Mouse (Mus musculus) hindbrain, embryonic 11.5 days (tissue): Measurements from ENCODE around the gene Kantr. TPM values are rescaled to one million over a fixed set of nuclear protein-coding genes. Genes with fewer than 3 reads are reported as not detected.

ENCODE experiments used
- ATAC-seq: fragments of 200-750 bp; cut with Nextera tagmentation; 2 replicates; pipeline ENCODE4 v1.8.0; 2017; ENCODE audit warnings: mild to moderate bottlenecking, moderate TSS enrichment, moderate library complexity; ENCODE audit not compliant: low FRiP score
- DNase-seq: peaks from one replicate; pipeline ENCODE4 v3.0.0-alpha.2; 2015; ENCODE audit warnings: low spot score
- H3K27ac ChIP-seq: fragments of 300-500 bp; sonication (generic); 2 replicates; pipeline ENCODE4 v1.5.1; 2014; ENCODE audit warnings: mild to moderate bottlenecking, low read depth, low read length
- H3K27me3 ChIP-seq: fragments of 300-500 bp; sonication (generic); 2 replicates; pipeline ENCODE4 v1.6.1; 2014; ENCODE audit warnings: mild to moderate bottlenecking, low read length, moderate library complexity, mixed read lengths; ENCODE audit not compliant: control insufficient read depth, insufficient read depth
- H3K36me3 ChIP-seq: fragments of 300-500 bp; sonication (generic); 2 replicates; pipeline ENCODE4 v1.6.1; 2014; ENCODE audit warnings: mild to moderate bottlenecking, low read length, moderate library complexity, mixed read lengths; ENCODE audit not compliant: control insufficient read depth, insufficient read depth
- H3K4me1 ChIP-seq: fragments of 300-500 bp; sonication (generic); replicated peaks from 2 replicates; pipeline ENCODE4 v1.6.1; 2014; ENCODE audit warnings: low read length, mixed read lengths; ENCODE audit not compliant: control insufficient read depth, insufficient read depth
- H3K4me2 ChIP-seq: fragments of 300-500 bp; sonication (generic); replicated peaks from 2 replicates; pipeline ENCODE4 v1.6.1; 2014; ENCODE audit warnings: mild to moderate bottlenecking, low read depth, low read length
- H3K4me3 ChIP-seq: fragments of 300-500 bp; sonication (generic); 2 replicates; pipeline ENCODE4 v1.5.1; 2014; ENCODE audit warnings: low read depth, low read length
- H3K9ac ChIP-seq: fragments of 300-500 bp; sonication (generic); 2 replicates; pipeline ENCODE4 v1.6.1; 2014; ENCODE audit warnings: low read depth, low read length
- H3K9me3 ChIP-seq: fragments of 300-500 bp; sonication (generic); 2 replicates; pipeline ENCODE4 v1.6.1; 2016; ENCODE audit warnings: low read length; ENCODE audit not compliant: control insufficient read depth
- WGBS: fragments of 180-500 bp; shearing (Covaris S2); extraction: QIAGEN DNeasy Blood & Tissue Kit; methylation state at CpG from one replicate; pipeline ENCODE4 v1.1.7; 2014; 5-methylcytosine and 5-hydroxymethylcytosine counted together
- polyA plus RNA-seq: library from polyadenylated mRNA; unstranded; fragments of >200 nt; fragmentation: Nextera tagmentation; extraction: Ambion mirVana; gene quantifications from 2 replicates; pipeline ENCODE4 v1.2.1, GENCODE M21; 2014

The Kantr gene
- polyA plus RNA-seq = 15.5 and 16.2 TPM in 2 replicates

DNA sequence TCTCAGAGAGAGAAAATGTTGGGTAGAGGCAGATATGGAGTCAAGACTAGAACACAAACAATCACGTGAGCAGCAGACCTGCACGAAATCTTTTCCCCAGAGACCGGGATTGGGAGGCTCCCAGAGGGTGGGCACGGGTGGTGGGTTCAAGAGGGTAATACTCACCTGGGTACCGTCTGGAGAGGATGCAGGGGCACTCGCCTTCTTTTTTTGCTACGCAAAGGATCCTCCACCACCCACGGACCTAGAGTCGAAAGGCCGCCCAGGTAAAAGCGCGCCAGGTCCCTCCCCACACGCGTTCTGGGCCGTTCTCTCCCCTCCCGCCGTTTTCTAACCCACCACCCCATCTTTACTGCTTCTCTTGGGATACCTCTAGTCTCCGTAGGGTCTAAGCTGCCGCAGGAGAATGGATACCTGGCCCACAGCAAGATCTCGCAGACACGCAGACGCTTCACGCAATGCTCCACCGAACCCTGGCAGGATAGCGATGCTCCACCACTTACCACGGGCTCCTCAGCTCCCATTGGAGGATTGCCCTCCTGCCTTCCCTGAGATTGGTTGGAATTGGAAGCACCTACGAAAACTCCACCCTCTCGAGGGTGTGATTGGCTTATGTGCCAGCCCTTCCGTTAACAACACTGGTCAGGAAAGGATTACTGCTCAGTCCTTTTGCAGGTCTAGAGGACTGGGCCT is at the start of gene Kantr:
Gene Kantr (minus strand): TSS at position 500 of the 693 bp plus-strand sequence.
- peak; percentile 99 for ATAC-seq
- WGBS = 13% methylated on average over 27 of the region's 29 CpGs
- no peaks in the 10 kb centered on the region for H3K36me3 ChIP-seq
- H3K27ac ChIP-seq = no peak within 1 kb of the TSS
- peak within 1 kb of the TSS; percentile 54 for H3K9ac ChIP-seq
- H3K4me1 ChIP-seq = no peaks in the 10 kb centered on the region
- H3K4me2 ChIP-seq = peak within 1 kb of the TSS; percentile 43
- peak; percentile 71 for DNase-seq
- H3K9me3 ChIP-seq = no peaks in the 10 kb centered on the region
- H3K4me3 ChIP-seq = peak within 1 kb of the TSS; percentile 52
- H3K27me3 ChIP-seq = peaks cover 19% of the 10 kb centered on the region

DNA sequence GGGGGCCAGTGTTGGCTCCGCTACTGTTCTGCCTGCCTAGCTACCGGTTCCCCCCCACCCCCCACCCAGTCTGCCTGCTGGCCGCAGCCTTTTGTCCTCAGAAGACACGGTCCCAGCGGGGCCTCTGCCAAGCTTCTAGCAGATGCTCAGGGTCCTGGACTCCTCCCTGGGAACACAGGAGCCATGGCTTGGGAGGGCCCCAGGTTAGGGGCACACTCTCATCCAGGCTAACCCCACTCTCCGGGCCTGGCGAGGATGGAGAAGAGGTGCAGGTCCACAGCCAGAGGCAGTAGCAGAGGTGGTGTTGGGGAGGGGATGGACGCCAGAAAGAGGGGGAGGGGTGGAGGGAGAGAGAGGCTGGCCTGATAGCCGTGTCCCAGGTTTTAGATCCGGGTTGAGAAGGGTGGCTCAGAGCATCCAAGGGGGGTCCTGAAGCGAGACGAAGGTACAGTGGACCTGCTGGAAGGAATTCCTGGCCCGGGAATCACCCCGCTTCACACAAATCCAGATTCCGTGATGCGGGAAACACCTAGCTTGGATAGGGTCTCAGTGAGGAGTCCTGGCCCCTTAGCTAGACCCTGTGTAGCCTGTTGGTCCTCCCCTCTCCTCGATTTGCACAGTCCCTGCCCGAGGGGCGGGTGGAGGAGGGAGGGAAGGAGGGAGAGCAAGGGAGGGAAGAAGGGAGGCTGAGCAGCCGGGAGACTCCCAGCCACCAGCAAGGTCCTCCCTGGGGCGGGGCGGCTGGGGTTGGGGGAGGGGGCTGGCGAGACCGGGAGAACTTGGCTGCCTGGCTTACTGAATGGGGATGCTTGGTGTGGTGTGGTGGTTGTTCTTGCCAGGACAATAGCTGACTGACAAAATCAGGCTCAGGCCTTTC is 41.3 kb upstream of the Kantr start, which contains the start of gene Gpr173:
Gene Gpr173 (minus strand): TSS at position 308 of the 877 bp plus-strand sequence.
- peak within 1 kb of the TSS; percentile 52 for H3K4me3 ChIP-seq
- ATAC-seq = peak; percentile 96
- H3K9me3 ChIP-seq = no peaks in the 10 kb centered on the region
- peak within 1 kb of the TSS; percentile 72 for H3K27ac ChIP-seq
- peak within 1 kb of the TSS; percentile 48 for H3K4me2 ChIP-seq
- WGBS = 12% methylated on average over 20 of the region's 24 CpGs
- no peaks in the 10 kb centered on the region for H3K36me3 ChIP-seq
- no peaks in the 10 kb centered on the region for H3K4me1 ChIP-seq
- H3K9ac ChIP-seq = peak within 1 kb of the TSS; percentile 71
- peaks cover 20% of the 10 kb centered on the region for H3K27me3 ChIP-seq
- DNase-seq = peak; percentile 77

DNA sequence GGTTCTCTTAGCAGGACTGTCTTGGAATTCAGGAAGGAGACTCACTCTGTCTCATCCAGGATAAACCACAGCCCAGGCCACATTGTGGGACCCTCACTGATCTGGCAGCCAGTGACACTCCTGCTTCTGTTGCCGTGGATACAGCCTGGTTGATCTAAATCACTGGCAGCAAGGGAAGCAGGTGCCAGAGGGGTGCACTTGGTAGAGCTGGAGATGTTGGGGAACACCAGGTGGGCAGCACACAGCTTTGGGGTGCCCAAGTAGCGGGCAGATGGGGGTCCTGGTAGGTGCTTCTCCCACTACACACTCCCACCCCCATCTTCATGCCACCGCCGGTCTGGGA is 40.7 kb upstream of the Kantr start:
- peaks cover 22% of the 10 kb centered on the region for H3K27me3 ChIP-seq
- H3K36me3 ChIP-seq = no peaks in the 10 kb centered on the region
- H3K9ac ChIP-seq = peak overlapping the region; percentile 71
- no peaks in the 10 kb centered on the region for H3K4me1 ChIP-seq
- WGBS = 29% methylated on average over 4 of the region's 4 CpGs
- ATAC-seq (no peak; the same call in 1 of the 2 replicates), DNase-seq (peak; percentile 25)
- peak overlapping the region; percentile 72 for H3K27ac ChIP-seq
- peak overlapping the region; percentile 48 for H3K4me2 ChIP-seq
- peak overlapping the region; percentile 52 for H3K4me3 ChIP-seq
- H3K9me3 ChIP-seq = no peaks in the 10 kb centered on the region

DNA sequence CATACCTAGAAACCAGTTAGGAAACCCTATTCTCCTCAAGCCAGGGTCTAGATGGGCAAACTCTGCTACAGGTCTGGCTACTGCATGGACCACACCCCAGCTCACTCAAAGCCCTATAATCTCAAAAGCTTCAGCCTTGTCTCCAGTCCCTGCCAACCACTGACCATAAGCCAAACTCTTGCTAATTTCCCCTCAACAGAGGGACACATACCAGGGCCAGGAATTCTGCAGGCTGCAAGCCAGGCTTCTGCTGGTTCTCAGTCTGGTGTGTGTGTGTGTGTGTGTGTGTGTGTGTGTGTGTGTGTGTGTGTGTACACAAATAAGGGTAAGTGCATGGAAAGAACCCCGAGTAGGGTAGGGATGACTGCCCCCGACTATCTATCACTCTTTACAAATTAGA is 39.1 kb upstream of the Kantr start:
- Histone ChIP-seq H3K9me3 (no peaks in the 10 kb centered on the region), H3K27ac (no peak overlapping the region), H3K9ac (no peak overlapping the region), H3K36me3 (no peaks in the 10 kb centered on the region), H3K4me2 (no peak overlapping the region; the same call in 1 of the 2 replicates), H3K4me1 (no peaks in the 10 kb centered on the region), H3K4me3 (no peak overlapping the region), H3K27me3 (peaks cover 22% of the 10 kb centered on the region)
- 83% methylated on average over 2 of the region's 2 CpGs for WGBS
- no peak for ATAC-seq
- DNase-seq = no peak

DNA sequence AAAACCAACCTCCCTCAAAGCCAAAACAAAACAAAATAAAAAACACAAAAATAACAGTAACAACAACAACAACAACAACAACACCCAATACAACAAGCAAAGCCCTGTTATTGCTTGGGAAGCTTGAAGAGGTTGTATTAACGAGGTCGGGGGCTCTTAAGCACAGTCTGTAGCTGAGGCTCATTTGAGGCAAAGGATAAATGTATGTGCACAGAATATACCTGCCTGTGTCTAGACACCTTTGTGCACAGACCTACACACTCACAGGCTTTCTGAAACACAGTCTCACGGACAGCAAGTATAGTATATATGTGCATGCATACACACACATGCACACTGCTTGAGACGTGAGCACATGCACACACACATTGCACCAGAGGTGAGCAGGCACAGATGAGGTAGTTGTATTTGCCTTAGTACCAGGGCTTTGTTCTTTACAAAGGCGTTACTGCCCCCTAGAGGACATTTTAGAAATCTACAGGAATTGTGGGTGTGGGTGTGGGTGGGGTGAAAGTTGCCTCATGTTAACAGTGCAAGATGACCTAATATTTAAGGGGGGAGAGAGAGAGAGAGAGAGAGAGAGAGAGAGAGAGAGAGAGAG is 25.4 kb upstream of the Kantr start:
- H3K27ac ChIP-seq = no peak overlapping the region
- peak; percentile 65 for DNase-seq
- H3K9ac ChIP-seq = no peak overlapping the region
- H3K9me3 ChIP-seq = no peaks in the 10 kb centered on the region
- 29% methylated on average over 5 of the region's 5 CpGs for WGBS
- H3K4me3 ChIP-seq = no peak overlapping the region
- no peak overlapping the region for H3K4me2 ChIP-seq
- H3K36me3 ChIP-seq = no peaks in the 10 kb centered on the region
- peak; percentile 78 for ATAC-seq
- H3K27me3 ChIP-seq = peaks cover 14% of the 10 kb centered on the region
- no peaks in the 10 kb centered on the region for H3K4me1 ChIP-seq

DNA sequence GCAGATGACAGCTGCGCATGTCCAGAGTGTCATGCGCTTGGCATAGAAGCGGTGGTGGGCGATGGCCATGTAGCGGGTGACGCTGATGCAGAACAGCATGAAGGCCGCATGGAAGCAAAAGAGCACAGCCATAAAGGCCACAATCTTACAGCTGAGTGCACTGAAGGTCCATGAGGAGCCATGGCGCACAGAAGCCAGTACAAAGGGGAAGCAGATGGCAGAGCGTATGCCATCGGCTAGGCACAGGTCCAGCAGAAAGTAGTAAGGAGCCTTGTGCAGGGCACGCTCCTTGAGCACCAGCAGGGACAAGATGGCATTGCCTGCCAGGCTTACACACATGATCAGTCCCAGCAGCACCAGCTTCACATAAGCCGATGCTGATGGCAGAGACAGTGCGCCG is 19.7 kb upstream of the Kantr start:
- ATAC-seq = no peak
- Histone ChIP-seq H3K36me3 (no peaks in the 10 kb centered on the region), H3K27ac (no peak overlapping the region), H3K27me3 (peaks cover 49% of the 10 kb centered on the region), H3K4me2 (no peak overlapping the region), H3K4me3 (no peak overlapping the region), H3K4me1 (no peaks in the 10 kb centered on the region), H3K9ac (no peak overlapping the region), H3K9me3 (no peaks in the 10 kb centered on the region)
- 96% methylated on average over 14 of the region's 14 CpGs for WGBS
- no peak for DNase-seq

DNA sequence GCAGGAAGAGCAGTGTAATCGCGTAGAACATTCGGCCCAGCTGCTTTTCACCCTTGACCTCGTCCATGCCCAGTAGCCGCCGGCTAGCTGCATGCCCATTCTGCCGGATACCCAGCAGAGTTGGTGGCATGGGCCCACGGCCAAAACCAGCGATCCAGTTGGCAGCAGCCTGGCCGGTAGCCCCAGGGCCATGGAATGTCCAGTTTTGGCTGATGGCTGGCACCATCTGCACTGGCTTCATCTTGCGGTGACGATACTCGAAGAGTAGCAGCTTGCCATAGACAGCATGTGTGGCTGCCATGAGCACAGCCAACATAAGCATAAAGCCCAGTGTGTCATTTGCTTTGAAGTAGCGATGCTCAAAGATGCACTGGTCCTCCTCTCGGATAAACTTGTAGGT is 19.3 kb upstream of the Kantr start:
- H3K9me3 ChIP-seq = no peaks in the 10 kb centered on the region
- DNase-seq (no peak), ATAC-seq (no peak)
- H3K9ac ChIP-seq = no peak overlapping the region
- H3K4me3 ChIP-seq = no peak overlapping the region
- peaks cover 53% of the 10 kb centered on the region for H3K27me3 ChIP-seq
- no peak overlapping the region for H3K4me2 ChIP-seq
- H3K4me1 ChIP-seq = no peaks in the 10 kb centered on the region
- WGBS = 93% methylated on average over 15 of the region's 15 CpGs
- no peaks in the 10 kb centered on the region for H3K36me3 ChIP-seq
- no peak overlapping the region for H3K27ac ChIP-seq

DNA sequence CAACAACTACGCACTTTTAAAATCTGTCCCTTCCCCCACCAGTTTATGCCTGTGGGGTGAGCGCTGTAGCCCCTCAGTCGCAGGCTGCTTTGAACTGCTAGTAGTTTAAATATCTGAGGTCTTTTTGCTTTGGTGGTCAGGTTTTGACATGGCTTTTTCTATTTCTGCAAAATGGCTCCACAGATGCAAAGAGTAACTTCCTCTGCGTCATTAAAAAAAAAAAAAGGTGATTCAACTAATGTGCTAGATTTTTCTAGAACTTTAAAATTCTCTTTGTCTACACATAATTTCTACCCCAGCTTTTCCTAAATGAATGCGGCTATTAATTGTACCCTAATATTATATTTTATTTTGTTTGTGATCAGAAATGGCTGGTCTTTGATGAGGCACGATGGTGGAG is 15.6 kb upstream of the Kantr start:
- 32% methylated on average over 6 of the region's 6 CpGs for WGBS
- DNase-seq (no peak), ATAC-seq (no peak)
- no peaks in the 10 kb centered on the region for H3K4me1 ChIP-seq
- peak overlapping the region; percentile 22 for H3K4me3 ChIP-seq
- peaks cover 57% of the 10 kb centered on the region for H3K27me3 ChIP-seq
- no peaks in the 10 kb centered on the region for H3K9me3 ChIP-seq
- H3K36me3 ChIP-seq = peaks cover 4% of the 10 kb centered on the region; the same call in 1 of the 2 replicates
- no peak overlapping the region for H3K9ac ChIP-seq
- H3K27ac ChIP-seq = peak overlapping the region; percentile 54; the same call in 1 of the 2 replicates
- peak overlapping the region; percentile 31; the same call in 1 of the 2 replicates for H3K4me2 ChIP-seq
